Mouse (Mus musculus): Measurements from ENCODE around the gene Ctnna3. TPM values are rescaled to one million over a fixed set of nuclear protein-coding genes. Genes with fewer than 3 reads are reported as not detected.
"Not testable (repeated sequence)": the region's sequence is repeated elsewhere in the genome, so short reads cannot be mapped to it uniquely, and the experiment has no call there.

Gene Ctnna3
- total and polyA plus RNA-seq, 2 experiments from 2014 or later: 0.51 to 0.52 TPM

DNA sequence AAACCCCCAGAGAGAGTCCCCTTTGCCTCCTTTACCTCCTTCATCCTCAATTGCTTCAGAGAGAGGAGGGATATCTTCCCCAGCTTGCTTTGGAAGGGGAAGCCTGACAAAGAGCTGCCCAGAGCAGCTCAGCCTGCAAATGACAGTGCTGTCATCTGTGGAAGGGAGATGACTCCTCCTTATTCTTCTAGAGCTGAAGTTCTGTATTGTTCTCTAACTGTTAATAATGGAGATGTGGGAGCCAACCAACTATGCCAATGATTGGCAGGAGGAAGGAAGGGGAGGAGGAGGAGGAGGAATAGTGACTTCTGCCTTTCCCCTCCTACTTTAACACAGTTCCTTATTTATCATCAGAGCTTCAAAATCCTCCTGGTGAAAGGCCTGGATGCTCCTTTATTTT lies 875.9 kb downstream of the Ctnna3 start:
- H3K4me1 ChIP-seq (ENCODE audit: insufficient read depth): no peaks in the 10 kb centered on the region
- no peak overlapping the region for H3K4me2 ChIP-seq (ENCODE audit: low read depth)
- ATAC-seq (no peak), DNase-seq (no peak)
- TF ChIP-seq CTCF (IDR thresholded peaks at IDR 0.05; ENCODE audit: low read depth): no peak
- H3K9me3 ChIP-seq (ENCODE audit: low read length): no peaks in the 10 kb centered on the region
- H3K27me3 ChIP-seq (ENCODE audit: insufficient read depth, low read length): no peaks in the 10 kb centered on the region
- H3K27ac ChIP-seq (ENCODE audit: low read depth, low read length): no peak overlapping the region
- no peaks in the 10 kb centered on the region for H3K36me3 ChIP-seq (ENCODE audit: insufficient read depth)
- H3K4me3 ChIP-seq (ENCODE audit: low read depth, low read length): no peak overlapping the region
- no peak overlapping the region for H3K9ac ChIP-seq

DNA sequence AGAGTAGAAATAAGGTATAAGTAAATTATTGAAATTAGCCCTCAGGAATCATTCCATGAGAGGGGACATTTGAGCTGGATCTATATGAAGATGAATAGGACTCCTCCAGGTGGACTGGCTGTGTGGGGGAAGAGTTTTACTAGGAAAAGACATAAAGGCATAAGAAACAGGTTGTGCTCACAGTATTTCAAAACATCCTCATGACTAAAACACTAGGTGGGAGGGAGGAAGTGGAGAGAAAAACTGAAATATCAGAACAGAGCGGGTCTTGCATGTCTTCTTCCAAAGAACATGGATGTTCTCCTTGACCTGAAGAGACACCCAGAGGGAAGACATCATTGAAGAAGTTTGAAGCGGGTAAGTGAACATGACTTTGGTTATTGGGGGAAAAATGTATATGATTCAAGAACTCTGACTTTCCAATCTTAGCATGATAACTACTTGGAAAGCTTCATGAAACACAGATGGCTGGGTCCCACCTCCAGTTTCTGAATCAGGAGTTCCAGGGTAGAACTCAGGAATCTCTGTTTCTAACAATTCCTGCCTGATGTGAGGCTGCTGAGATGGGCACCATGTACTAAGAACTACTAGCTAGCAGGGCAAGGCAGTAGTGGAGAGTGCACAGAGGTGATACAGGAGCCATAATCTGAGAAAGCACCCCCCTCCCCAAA lies 881.9 kb downstream of the Ctnna3 start:
- H3K9me3 ChIP-seq (ENCODE audit: low read length): no peaks in the 10 kb centered on the region
- ATAC-seq: no peak
- H3K27ac ChIP-seq (ENCODE audit: low read depth, low read length): no peak overlapping the region
- H3K36me3 ChIP-seq (ENCODE audit: insufficient read depth): no peaks in the 10 kb centered on the region
- no peak for TF ChIP-seq CTCF (IDR thresholded peaks at IDR 0.05; ENCODE audit: low read depth)
- WGBS: 89% methylated on average over 2 of the region's 2 CpGs
- no peaks in the 10 kb centered on the region for H3K4me1 ChIP-seq (ENCODE audit: insufficient read depth)
- no peak overlapping the region for H3K4me2 ChIP-seq (ENCODE audit: low read depth)
- H3K4me3 ChIP-seq (ENCODE audit: low read depth, low read length): no peak overlapping the region
- no peak overlapping the region for H3K9ac ChIP-seq
- no peaks in the 10 kb centered on the region for H3K27me3 ChIP-seq (ENCODE audit: insufficient read depth, low read length)
- DNase-seq: no peak

DNA sequence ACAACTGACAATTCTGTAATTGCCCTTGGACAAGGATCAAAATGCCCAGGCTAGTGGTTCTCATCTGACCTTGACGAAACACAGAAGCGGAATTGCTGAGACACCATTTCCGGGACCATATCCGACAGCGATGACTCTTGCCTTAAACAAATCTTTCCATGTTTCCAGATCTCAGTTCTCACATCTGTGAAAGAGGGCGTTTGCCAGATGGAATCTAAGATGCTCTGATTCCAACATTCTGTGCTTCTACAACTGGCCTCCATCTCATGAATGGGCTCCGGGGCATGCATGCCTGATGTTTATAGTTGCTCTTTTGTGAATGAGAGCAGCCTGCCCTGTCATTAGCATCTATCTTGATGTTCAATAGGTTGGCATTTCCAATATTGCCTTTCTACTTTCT lies 890.4 kb downstream of the Ctnna3 start:
- no peaks in the 10 kb centered on the region for H3K27me3 ChIP-seq (ENCODE audit: insufficient read depth, low read length)
- DNase-seq: peak; percentile 5
- H3K4me1 ChIP-seq (ENCODE audit: insufficient read depth): no peaks in the 10 kb centered on the region
- ATAC-seq: no peak
- H3K4me2 ChIP-seq (ENCODE audit: low read depth): no peak overlapping the region
- 75% methylated on average over 7 of the region's 7 CpGs for WGBS
- H3K4me3 ChIP-seq (ENCODE audit: low read depth, low read length): no peak overlapping the region
- no peaks in the 10 kb centered on the region for H3K36me3 ChIP-seq (ENCODE audit: insufficient read depth)
- no peak overlapping the region for H3K27ac ChIP-seq (ENCODE audit: low read depth, low read length)
- no peak overlapping the region for H3K9ac ChIP-seq
- H3K9me3 ChIP-seq (ENCODE audit: low read length): no peaks in the 10 kb centered on the region
- no peak for TF ChIP-seq CTCF (IDR thresholded peaks at IDR 0.05; ENCODE audit: low read depth)

DNA sequence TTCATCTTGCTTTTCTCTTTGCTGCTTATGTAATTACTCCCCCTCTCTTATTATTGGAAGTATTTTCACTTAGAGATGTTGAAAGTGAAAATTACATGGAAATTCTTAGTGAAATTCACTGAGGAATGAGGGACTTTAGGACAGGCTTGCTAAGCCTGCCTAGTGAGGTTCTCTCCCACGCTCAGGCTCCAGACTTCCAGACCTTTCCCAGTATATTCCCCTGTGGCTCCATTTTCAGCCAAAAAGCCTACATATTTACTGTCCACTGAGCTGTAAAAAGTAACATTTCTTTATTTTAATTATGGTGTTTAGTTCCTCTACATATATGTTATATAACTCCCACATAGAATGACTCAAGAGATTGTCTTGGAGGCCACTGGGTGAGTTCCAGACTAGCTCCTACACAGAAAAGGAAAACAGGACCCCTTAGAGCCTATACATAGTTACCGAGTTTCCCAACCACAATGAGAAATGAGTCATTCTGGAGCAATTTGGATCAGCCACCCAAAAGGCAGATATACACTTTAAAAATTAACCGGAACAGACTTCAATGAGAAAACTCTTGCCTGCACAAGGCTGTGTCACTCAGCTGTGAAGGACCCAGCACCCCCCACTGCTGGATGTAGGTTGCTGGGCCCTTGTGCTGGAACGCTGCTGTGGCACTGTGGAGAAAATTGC lies 912.9 kb downstream of the Ctnna3 start:
- Histone ChIP-seq H3K9me3 (ENCODE audit: low read length) (no peaks in the 10 kb centered on the region), H3K36me3 (ENCODE audit: insufficient read depth) (no peaks in the 10 kb centered on the region), H3K27ac (ENCODE audit: low read depth, low read length) (no peak overlapping the region), H3K4me1 (ENCODE audit: insufficient read depth) (no peaks in the 10 kb centered on the region), H3K9ac (no peak overlapping the region), H3K27me3 (ENCODE audit: insufficient read depth, low read length) (no peaks in the 10 kb centered on the region), H3K4me2 (ENCODE audit: low read depth) (no peak overlapping the region), H3K4me3 (ENCODE audit: low read depth, low read length) (no peak overlapping the region)
- DNase-seq (no peak), ATAC-seq (no peak)
- no peak for TF ChIP-seq CTCF (IDR thresholded peaks at IDR 0.05; ENCODE audit: low read depth)
- WGBS: 60% methylated on average over 4 of the region's 4 CpGs

DNA sequence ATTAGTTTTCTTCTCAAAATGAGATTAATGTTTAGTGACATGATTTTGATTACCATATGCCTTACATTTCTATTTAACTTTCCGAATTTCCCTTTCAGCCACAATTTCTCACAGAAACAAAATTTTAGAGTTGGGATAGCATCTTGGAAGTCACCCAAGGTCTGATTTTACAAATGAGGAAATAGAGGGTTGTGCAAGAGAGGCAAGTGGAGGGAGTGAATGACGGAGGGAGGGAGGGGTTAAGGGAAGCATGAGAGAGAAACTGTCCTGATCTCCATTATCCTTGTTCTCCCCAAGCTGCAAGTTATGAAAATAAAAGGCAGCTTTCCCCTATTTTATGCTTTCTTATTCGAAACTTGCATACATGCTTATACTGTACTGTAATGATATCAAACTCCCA lies 943.4 kb downstream of the Ctnna3 start:
- H3K4me1 ChIP-seq (ENCODE audit: insufficient read depth): no peaks in the 10 kb centered on the region
- no peak overlapping the region for H3K4me3 ChIP-seq (ENCODE audit: low read depth, low read length)
- H3K36me3 ChIP-seq (ENCODE audit: insufficient read depth): no peaks in the 10 kb centered on the region
- ATAC-seq (no peak), DNase-seq (no peak)
- H3K9ac ChIP-seq: no peak overlapping the region
- no peaks in the 10 kb centered on the region for H3K9me3 ChIP-seq (ENCODE audit: low read length)
- WGBS: 77% methylated on average over 3 of the region's 3 CpGs
- H3K27me3 ChIP-seq (ENCODE audit: insufficient read depth, low read length): no peaks in the 10 kb centered on the region
- H3K4me2 ChIP-seq (ENCODE audit: low read depth): no peak overlapping the region
- TF ChIP-seq CTCF (IDR thresholded peaks at IDR 0.05; ENCODE audit: low read depth): no peak
- H3K27ac ChIP-seq (ENCODE audit: low read depth, low read length): no peak overlapping the region

DNA sequence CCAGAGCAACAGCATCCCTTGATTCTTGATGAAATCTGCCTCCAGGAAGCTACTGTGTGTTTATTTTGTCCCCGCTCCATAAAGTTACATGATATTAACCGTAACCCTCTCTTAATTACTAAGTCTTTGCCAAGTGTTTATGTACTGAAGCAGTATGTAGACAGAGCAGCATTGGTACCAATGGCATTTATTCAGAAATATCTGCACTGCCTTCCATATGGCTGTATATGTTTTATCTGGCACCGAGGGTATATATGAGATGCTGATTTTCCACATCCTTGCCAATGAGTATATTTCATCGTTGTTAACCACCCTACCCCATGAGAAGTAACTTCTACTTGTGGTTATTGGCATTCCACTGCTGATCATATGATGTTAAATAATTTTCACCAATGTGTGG lies 947.9 kb downstream of the Ctnna3 start:
- H3K9ac ChIP-seq: no peak overlapping the region
- no peaks in the 10 kb centered on the region for H3K4me1 ChIP-seq (ENCODE audit: insufficient read depth)
- H3K9me3 ChIP-seq (ENCODE audit: low read length): no peaks in the 10 kb centered on the region
- DNase-seq: no peak
- no peak overlapping the region for H3K4me3 ChIP-seq (ENCODE audit: low read depth, low read length)
- no peaks in the 10 kb centered on the region for H3K27me3 ChIP-seq (ENCODE audit: insufficient read depth, low read length)
- 77% methylated on average over 4 of the region's 4 CpGs for WGBS
- H3K27ac ChIP-seq (ENCODE audit: low read depth, low read length): no peak overlapping the region
- no peak for ATAC-seq
- no peak for TF ChIP-seq CTCF (IDR thresholded peaks at IDR 0.05; ENCODE audit: low read depth)
- H3K36me3 ChIP-seq (ENCODE audit: insufficient read depth): no peaks in the 10 kb centered on the region
- no peak overlapping the region for H3K4me2 ChIP-seq (ENCODE audit: low read depth)

DNA sequence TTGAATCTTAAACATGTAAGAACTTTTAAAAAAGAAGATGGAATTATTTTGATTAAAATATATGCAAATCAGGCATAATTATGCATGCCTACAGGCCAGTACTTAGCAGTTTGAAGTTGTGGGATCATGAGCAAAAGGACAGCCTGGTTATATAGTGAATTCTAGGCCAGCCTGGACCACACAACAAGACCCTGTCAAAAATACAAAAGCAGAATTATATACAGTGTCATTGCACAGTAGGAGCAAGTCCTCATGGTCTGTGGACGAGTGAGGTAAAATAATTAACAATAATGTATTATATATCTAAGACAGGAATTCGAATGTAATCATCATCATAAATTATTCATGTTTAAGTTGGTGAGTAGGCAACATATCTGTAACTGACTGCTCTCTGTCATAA lies 966.7 kb downstream of the Ctnna3 start:
- Histone ChIP-seq H3K9me3 (ENCODE audit: low read length) (no peaks in the 10 kb centered on the region), H3K9ac (no peak overlapping the region), H3K4me3 (ENCODE audit: low read depth, low read length) (no peak overlapping the region), H3K4me1 (ENCODE audit: insufficient read depth) (no peaks in the 10 kb centered on the region), H3K36me3 (ENCODE audit: insufficient read depth) (no peaks in the 10 kb centered on the region), H3K27me3 (ENCODE audit: insufficient read depth, low read length) (no peaks in the 10 kb centered on the region), H3K27ac (ENCODE audit: low read depth, low read length) (no peak overlapping the region), H3K4me2 (ENCODE audit: low read depth) (no peak overlapping the region)
- DNase-seq (no peak), ATAC-seq (no peak)
- TF ChIP-seq CTCF (IDR thresholded peaks at IDR 0.05; ENCODE audit: low read depth): no peak
- WGBS: 48% methylated on average over 2 of the region's 2 CpGs

DNA sequence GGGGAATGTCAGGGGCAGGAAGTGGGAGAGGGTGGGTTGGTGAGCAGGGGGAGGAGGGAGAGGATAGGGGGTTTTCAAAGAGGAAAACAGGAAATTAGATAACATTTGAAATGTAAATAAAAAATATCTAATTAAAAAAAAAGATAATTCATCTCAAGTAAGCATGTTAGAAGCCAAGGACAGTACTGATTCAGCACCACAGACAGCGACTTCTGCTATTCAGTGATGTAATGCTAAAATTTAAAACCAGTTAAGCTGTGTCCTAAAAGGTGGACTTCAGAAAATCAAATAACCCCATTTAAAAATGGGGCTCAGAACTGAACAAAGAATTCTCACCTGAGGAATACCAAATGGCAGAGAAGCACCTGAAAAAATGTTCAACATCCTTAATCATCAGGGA lies 988.5 kb downstream of the Ctnna3 start:
- not testable (repeated sequence) for H3K27ac ChIP-seq (ENCODE audit: low read depth, low read length); H3K4me3 ChIP-seq (ENCODE audit: low read depth, low read length); H3K4me2 ChIP-seq (ENCODE audit: low read depth); ATAC-seq; H3K27me3 ChIP-seq (ENCODE audit: insufficient read depth, low read length); H3K9ac ChIP-seq; DNase-seq; H3K36me3 ChIP-seq (ENCODE audit: insufficient read depth); H3K9me3 ChIP-seq (ENCODE audit: low read length); H3K4me1 ChIP-seq (ENCODE audit: insufficient read depth)
- 25% methylated on average over 1 of the region's 1 CpGs for WGBS

Measured in forebrain, postnatal 0 days (tissue).